Mouse (Mus musculus) adrenal gland, postnatal 25 days (tissue): ENCODE measurements around the gene Nlrc4. TPM values are rescaled to one million over a fixed set of nuclear protein-coding genes. Genes with fewer than 3 reads are reported as not detected.
"Not testable (repeated sequence)": the region's sequence is repeated elsewhere in the genome, so short reads cannot be mapped to it uniquely, and the experiment has no call there.

Source experiments
- DNase-seq: peaks from one replicate; pipeline ENCODE4 v3.0.0; 2021; ENCODE audit warnings: mixed read lengths
- long read RNA-seq: library from polyadenylated mRNA; stranded (forward); transcript quantifications from one replicate; pipeline ENCODE4 v2.0.0, GENCODE M21; 2021
- total RNA-seq: library from RNA; stranded (reverse); gene quantifications from 2 replicates; pipeline ENCODE4 v1.2.3, GENCODE M21; 2021

Nlrc4 gene
- total RNA-seq = 0.21 and 0.67 TPM in 2 replicates
- long read RNA-seq = 0 reads

GRCm38 (mm10) chr17:74458711-74459408, at the start of gene Nlrc4:
Nlrc4 (minus strand) TSS chr17:74459142.
- no peak for DNase-seq

DNA sequence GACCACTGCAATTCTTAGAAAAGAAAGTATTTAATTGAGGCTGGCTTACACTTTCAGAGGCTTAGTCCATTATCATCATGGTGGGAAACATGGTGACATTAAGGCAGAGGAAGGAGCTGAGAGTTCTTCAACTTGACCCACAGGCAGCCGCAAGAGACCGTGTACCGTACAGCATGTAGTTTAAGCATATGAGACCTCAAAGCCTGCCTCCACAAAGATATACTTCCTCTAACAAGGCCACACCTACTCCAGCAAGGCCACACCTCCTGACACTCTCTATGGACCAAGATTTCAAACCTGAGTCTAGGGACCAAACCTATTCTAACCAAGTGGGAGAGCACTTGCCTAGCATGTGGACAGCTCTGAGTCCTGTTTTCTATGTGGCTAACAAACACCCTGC, 49.7 kb upstream of the Nlrc4 start:
- DNase-seq = no peak

DNA sequence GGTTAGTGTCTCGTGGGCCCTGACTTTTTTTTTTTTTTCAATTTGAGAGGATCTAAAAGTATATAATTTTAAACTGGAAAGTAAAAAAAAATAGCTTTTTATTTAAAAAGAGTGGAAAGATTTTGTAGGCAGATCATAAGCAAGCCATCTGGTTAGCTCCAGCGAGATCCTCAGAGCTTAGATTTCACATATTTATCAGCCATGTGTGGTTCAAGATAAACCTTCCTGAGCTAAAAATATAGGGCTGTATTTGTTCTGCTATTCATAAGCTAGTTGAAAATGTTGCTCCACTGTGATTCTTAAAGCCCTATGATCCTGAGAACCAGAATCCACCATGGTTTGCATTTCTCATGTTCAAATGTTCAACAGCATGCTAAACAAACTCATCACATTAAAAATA, 49.0 kb upstream of the Nlrc4 start:
- no peak for DNase-seq

- no peak for DNase-seq
Measured at GRCm38 (mm10) chr17:74501085-74501484, 42.1 kb upstream of the Nlrc4 start.

GRCm38 (mm10) chr17:74500204-74500603, 41.3 kb upstream of the Nlrc4 start:
- no peak for DNase-seq

GRCm38 (mm10) chr17:74491565-74491964, 32.6 kb upstream of the Nlrc4 start:
- no peak for DNase-seq

- no peak for DNase-seq
Measured at GRCm38 (mm10) chr17:74489901-74490220, 30.9 kb upstream of the Nlrc4 start.

DNA sequence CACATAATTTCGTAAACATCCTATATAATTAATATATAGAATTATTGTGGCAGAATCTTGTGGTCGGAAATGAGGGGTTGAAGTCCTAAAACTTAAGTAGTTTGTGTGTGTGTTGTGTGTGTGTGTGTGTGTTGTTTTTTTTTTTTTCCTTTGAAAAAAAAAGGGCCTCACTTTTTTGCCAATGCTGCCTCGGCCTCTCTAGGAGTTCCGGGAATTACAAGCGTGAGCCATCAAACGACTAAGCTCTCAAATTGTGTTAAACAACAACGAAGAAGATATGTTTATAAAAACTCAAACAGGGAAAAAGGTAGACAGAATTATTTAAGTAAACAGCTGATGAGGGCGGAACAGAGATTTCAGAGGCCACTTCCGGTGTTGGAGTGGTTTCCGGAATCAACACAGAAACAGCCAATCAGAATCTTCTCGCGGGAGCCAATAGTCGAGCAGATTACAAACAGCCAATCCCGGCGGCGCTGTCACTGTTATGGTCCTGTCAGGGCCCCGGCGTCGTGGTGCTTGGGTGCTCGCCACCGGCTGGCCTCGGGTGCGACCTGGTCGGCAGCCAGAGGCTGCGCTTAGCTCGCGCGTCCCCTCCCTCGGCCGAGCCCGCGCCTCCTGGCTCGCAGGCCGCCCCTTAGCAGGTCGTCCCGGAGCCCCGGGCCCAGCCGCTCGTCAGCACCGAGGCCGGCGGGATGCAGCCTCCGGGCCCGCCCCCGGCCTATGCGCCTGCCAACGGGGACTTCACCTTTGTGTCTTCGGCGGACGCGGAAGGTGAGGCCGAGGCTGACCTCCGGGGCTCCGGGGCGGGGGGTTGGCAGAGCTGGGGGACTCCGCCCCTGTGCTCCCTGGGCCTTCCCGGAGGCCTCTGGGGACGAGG, 30.3 kb upstream of the Nlrc4 start, which contains the start of gene Yipf4:
TSS of gene Yipf4 (plus strand) at position 470 of the 877 bp plus-strand sequence.
- DNase-seq = peak; percentile 94

- DNase-seq = no peak
Measured at GRCm38 (mm10) chr17:74480361-74481069, 21.6 kb upstream of the Nlrc4 start.

GRCm38 (mm10) chr17:74470133-74470532, 11.2 kb upstream of the Nlrc4 start:
- DNase-seq = not testable (repeated sequence)

DNA sequence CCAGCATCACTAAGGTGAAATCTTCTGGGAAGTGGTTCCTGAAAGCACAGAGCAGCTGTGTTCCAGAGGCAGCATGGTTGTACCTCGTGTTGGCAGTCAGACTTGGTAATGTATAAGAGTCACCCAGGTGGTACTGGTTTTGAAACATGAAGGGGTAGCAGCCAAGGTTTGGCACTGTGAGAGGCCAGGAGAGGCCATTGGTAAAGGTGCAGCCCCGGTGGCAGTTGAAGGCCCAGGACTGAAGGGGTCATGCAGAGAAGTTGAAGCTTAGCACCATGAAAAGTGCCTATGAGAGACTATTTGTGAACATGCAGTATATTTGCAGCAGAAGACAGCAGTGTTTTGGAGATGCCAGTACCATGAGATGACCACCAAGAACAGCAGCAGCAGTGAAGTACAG, 9.0 kb upstream of the Nlrc4 start:
- DNase-seq = not testable (repeated sequence)

- no peak for DNase-seq
Measured at GRCm38 (mm10) chr17:74463510-74463909, 4.6 kb upstream of the Nlrc4 start.

DNA sequence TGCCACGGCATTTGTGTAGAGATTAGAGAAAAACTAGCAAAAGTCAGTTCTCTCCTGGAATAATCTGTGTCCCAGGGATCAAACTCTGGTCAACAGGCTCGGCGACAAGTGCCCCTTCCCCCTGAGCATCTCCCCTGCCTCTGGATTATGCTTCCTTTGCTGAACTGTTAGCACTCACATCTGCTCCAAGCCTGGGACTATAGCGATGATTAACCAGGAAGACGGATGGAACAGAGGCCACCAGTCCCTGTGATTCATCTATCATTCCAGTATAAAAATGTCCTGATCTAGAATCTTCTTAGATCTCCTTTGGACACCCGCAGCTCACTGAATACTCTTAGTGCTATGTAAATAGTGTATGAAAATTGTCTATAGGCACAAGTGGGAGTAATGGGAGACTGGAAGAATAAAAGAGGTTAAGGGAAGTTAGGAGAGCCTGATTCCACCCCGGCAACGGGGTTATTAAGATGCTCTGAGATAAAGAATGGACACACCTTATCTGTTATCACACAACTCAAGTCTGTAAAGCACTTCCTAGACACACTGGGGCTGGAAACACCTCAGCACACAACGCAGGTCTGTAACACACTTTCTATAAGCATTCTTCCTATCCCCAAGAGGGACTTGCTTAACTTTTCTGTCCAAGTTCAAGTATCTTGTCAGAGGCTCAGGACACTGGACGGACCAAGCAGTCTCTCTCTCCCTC, 817 bp downstream of the Nlrc4 start:
- no peak for DNase-seq

GRCm38 (mm10) chr17:74456825-74457224, 2.1 kb downstream of the Nlrc4 start:
- no peak for DNase-seq

GRCm38 (mm10) chr17:74455426-74455825, 3.5 kb downstream of the Nlrc4 start:
- no peak for DNase-seq

- no peak for DNase-seq
Measured at GRCm38 (mm10) chr17:74454660-74455059, 4.3 kb downstream of the Nlrc4 start.

- no peak for DNase-seq
Measured at GRCm38 (mm10) chr17:74453928-74454327, 5.0 kb downstream of the Nlrc4 start.

GRCm38 (mm10) chr17:74449776-74450175, 9.2 kb downstream of the Nlrc4 start:
- DNase-seq = no peak

- no peak for DNase-seq
Measured at GRCm38 (mm10) chr17:74440486-74440885, 18.5 kb downstream of the Nlrc4 start.

- no peak for DNase-seq
Measured at GRCm38 (mm10) chr17:74437762-74438161, 21.2 kb downstream of the Nlrc4 start.

GRCm38 (mm10) chr17:74432631-74433030, 26.3 kb downstream of the Nlrc4 start:
- no peak for DNase-seq

- DNase-seq = no peak
Measured at GRCm38 (mm10) chr17:74431481-74431880, 27.5 kb downstream of the Nlrc4 start.
